9 mouse cellular contexts compared by ENCODE assay signal in genomic region chr10:61341557-61341956, GRCm38 (mm10). TPM values are rescaled to one million over a fixed set of nuclear protein-coding genes. Genes with fewer than 3 reads are reported as not detected.
A peak's percentile ranks its signal among the peaks of the same experiment; 100 is the strongest.
DNase-seq lines count a peak whose midpoint lies in the region; ATAC-seq and TF ChIP-seq lines count a peak whose summit lies in the region.
"Had no signal": no experiment of that assay in that cellular context is flagged by ENCODE, and none has a peak within 500 bp of the region (broad histone marks: within the 10 kb centered on the region; RNA-seq: fewer than 3 reads in every experiment).

No protein-coding gene starts in this region.

- peaks cover 92% of the 10 kb centered on the region for H3K4me1 ChIP-seq in E14TG2a.4 (replicated peaks; ENCODE audit: low read depth, low read length)
- H3K4me1 ChIP-seq in embryonic facial prominence, embryonic 11.5 days (ENCODE audit: control insufficient read depth, insufficient read depth, low read length): no peaks in the 10 kb centered on the region

- ATAC-seq in embryonic facial prominence, embryonic 11.5 days (replicated peaks; ENCODE audit: insufficient number of reproducible peaks, low FRiP score, low TSS enrichment, low read depth): no peak

- no peaks in the 10 kb centered on the region for H3K27me3 ChIP-seq in E14TG2a.4 (ENCODE audit: insufficient read depth, low read length)
- no peaks in the 10 kb centered on the region for H3K27me3 ChIP-seq in embryonic facial prominence, embryonic 11.5 days (ENCODE audit: control insufficient read depth, insufficient read depth, low read length)
- H3K27me3 ChIP-seq: heart, embryonic 13.5 days had no signal

- peak; percentile 90 for TF ChIP-seq CTCF in E14TG2a.4 (conservative IDR thresholded peaks at IDR 0.05; ENCODE audit: low read length)

- no peaks in the 10 kb centered on the region for H3K9me3 ChIP-seq in E14TG2a.4 (ENCODE audit: low read length)
- no peaks in the 10 kb centered on the region for H3K9me3 ChIP-seq in embryonic facial prominence, embryonic 11.5 days (replicated peaks; ENCODE audit: control insufficient read depth, low read length)
- H3K9me3 ChIP-seq: heart, embryonic 13.5 days had no signal

- DNase-seq in adrenal gland, postnatal 14 days: peak; percentile 84
- peak; percentile 65 for DNase-seq in embryonic facial prominence, embryonic 11.5 days (ENCODE audit: low spot score)
- peak; percentile 78 to 84 for DNase-seq in heart, postnatal 36 days
- peak; percentile 72 to 93 for DNase-seq in layer of hippocampus, postnatal 25 days (ENCODE audit: extremely low spot score in 1 of 2, low spot score in 1 of 2)
- DNase-seq in mesoderm, embryonic 11.5 days (ENCODE audit: low read depth, low spot score): peak; percentile 74
- DNase-seq in right cerebral cortex, postnatal 36 days (ENCODE audit: low spot score in 2 of 2): peak; percentile 50 to 72
- DNase-seq in urinary bladder, postnatal 36 days (ENCODE audit: low spot score in 2 of 2): peak; percentile 66 to 72

- H3K9ac ChIP-seq in embryonic facial prominence, embryonic 11.5 days (replicated peaks; ENCODE audit: low read length): no peak overlapping the region
- H3K9ac ChIP-seq: heart, embryonic 13.5 days had no signal

- no peak overlapping the region for H3K4me3 ChIP-seq in E14TG2a.4 (replicated peaks; ENCODE audit: low read length)
- H3K4me3 ChIP-seq in embryonic facial prominence, embryonic 11.5 days (ENCODE audit: low read depth, low read length): no peak overlapping the region
- H3K4me3 ChIP-seq: heart, embryonic 13.5 days had no signal

- no peak overlapping the region for H3K27ac ChIP-seq in embryonic facial prominence, embryonic 11.5 days (replicated peaks; ENCODE audit: low read depth, low read length)
- H3K27ac ChIP-seq: heart, embryonic 13.5 days had no signal

- intact Hi-C loops in heart, postnatal 36 days (cut with DNase I): loop anchor here (1.0 to 10.0 kb wide), 3 partner anchors 58 to 313 kb away; no protein-coding TSS in a partner anchor

- 74% methylated on average over 6 of the region's 6 CpGs for WGBS in embryonic facial prominence, embryonic 11.5 days

- H3K4me2 ChIP-seq in embryonic facial prominence, embryonic 11.5 days (ENCODE audit: low read depth, low read length): no peak overlapping the region
- H3K4me2 ChIP-seq: heart, embryonic 13.5 days had no signal

- peaks cover 99% of the 10 kb centered on the region for H3K36me3 ChIP-seq in E14TG2a.4 (ENCODE audit: insufficient read depth, low read length)
- no peaks in the 10 kb centered on the region for H3K36me3 ChIP-seq in embryonic facial prominence, embryonic 11.5 days (replicated peaks; ENCODE audit: control insufficient read depth, insufficient read depth, low read depth, low read length)

RNA-seq across cellular contexts. Expression of gene Pald1, which starts 41.8 kb away (rescaled TPM):
- total RNA-seq in adrenal gland, postnatal 14 days (2021): 41.8 and 44.5 TPM in 2 replicates
- polyA plus RNA-seq in embryonic facial prominence, embryonic 11.5 days (2014; fragmentation: Nextera tagmentation; extraction: Ambion mirVana): 15.1 and 16.1 TPM in 2 replicates
- 10 to 100 TPM; 19.9 to 21.6 TPM for total RNA-seq in heart, postnatal 36 days (2021)
- total RNA-seq in layer of hippocampus, postnatal 25 days (2021): 10 to 100 TPM; 15.2 to 20.0 TPM

RNA-seq across cellular contexts. Expression of gene Prf1, which starts 43.9 kb away (rescaled TPM):
- 0.22 and 0.26 TPM in 2 replicates for total RNA-seq in adrenal gland, postnatal 14 days (2021)
- not detected in 2 replicates for polyA plus RNA-seq in embryonic facial prominence, embryonic 11.5 days (2014; fragmentation: Nextera tagmentation; extraction: Ambion mirVana)
- under 1 TPM in 1 of 2 experiments, not detected in 1; 0.11 TPM for total RNA-seq in heart, postnatal 36 days (2021)
- total RNA-seq in layer of hippocampus, postnatal 25 days (2021): not detected
- polyA plus RNA-seq: heart, embryonic 13.5 days had no signal
